Mouse (Mus musculus): ENCODE data around the gene Ccr3. TPM values are rescaled to one million over a fixed set of nuclear protein-coding genes. Genes with fewer than 3 reads are reported as not detected.
"Not testable (repeated sequence)": the region's sequence is repeated elsewhere in the genome, so short reads cannot be mapped to it uniquely, and the experiment has no call there.

Ccr3 gene
- polyA plus RNA-seq, 1 experiment from 2014 or later = 0.04 TPM

GRCm38 (mm10) chr9:124061474-124062432 is 40.0 kb downstream of the Ccr3 start:
- ATAC-seq (replicated peaks; ENCODE audit: low FRiP score) = peak; percentile 49; the same call in 1 of the 2 replicates
- H3K36me3 ChIP-seq (ENCODE audit: control insufficient read depth, insufficient read depth, low read length); H3K9me3 ChIP-seq (ENCODE audit: control insufficient read depth, low read length); H3K27me3 ChIP-seq (replicated peaks; ENCODE audit: control insufficient read depth, insufficient read depth, low read length); H3K4me3 ChIP-seq (ENCODE audit: low read depth, low read length); H3K4me1 ChIP-seq (replicated peaks; ENCODE audit: control insufficient read depth, insufficient read depth, low read length); DNase-seq (ENCODE audit: low spot score); H3K9ac ChIP-seq (ENCODE audit: low read depth, low read length); H3K4me2 ChIP-seq: not testable (repeated sequence)
- peak overlapping the region; percentile 64 for H3K27ac ChIP-seq (ENCODE audit: low read depth, low read length)
- WGBS = 40% methylated on average over 3 of the region's 3 CpGs

- Histone ChIP-seq H3K4me1 (replicated peaks; ENCODE audit: control insufficient read depth, insufficient read depth, low read length) (0 out of 2 replicates have a peak, but pooled peaks cover 2% of the 10 kb centered on the region), H3K4me2 (no peak overlapping the region)
- no peak for DNase-seq (ENCODE audit: low spot score)
These were observed 44.9 kb downstream of the Ccr3 start for GRCm38 (mm10) chr9:124066572-124067103.

GRCm38 (mm10) chr9:124068098-124069058 is 46.6 kb downstream of the Ccr3 start:
- H3K9ac ChIP-seq (ENCODE audit: low read depth, low read length) = no peak overlapping the region
- no peak overlapping the region for H3K27ac ChIP-seq (ENCODE audit: low read depth, low read length)
- H3K4me3 ChIP-seq (ENCODE audit: low read depth, low read length) = no peak overlapping the region
- H3K4me1 ChIP-seq (replicated peaks; ENCODE audit: control insufficient read depth, insufficient read depth, low read length) = 0 out of 2 replicates have a peak, but pooled peaks cover 2% of the 10 kb centered on the region
- DNase-seq (ENCODE audit: low spot score) = no peak
- ATAC-seq (replicated peaks; ENCODE audit: low FRiP score) = no peak
- no peak overlapping the region for H3K4me2 ChIP-seq
- no peaks in the 10 kb centered on the region for H3K36me3 ChIP-seq (ENCODE audit: control insufficient read depth, insufficient read depth, low read length)
- 33% methylated on average over 2 of the region's 2 CpGs for WGBS
- no peaks in the 10 kb centered on the region for H3K9me3 ChIP-seq (ENCODE audit: control insufficient read depth, low read length)
- H3K27me3 ChIP-seq (replicated peaks; ENCODE audit: control insufficient read depth, insufficient read depth, low read length) = no peaks in the 10 kb centered on the region

More at GRCm38 (mm10) chr9:124066572-124067103, 44.9 kb downstream of the Ccr3 start:
- Histone ChIP-seq H3K4me3 (ENCODE audit: low read depth, low read length) (no peak overlapping the region), H3K36me3 (ENCODE audit: control insufficient read depth, insufficient read depth, low read length) (no peaks in the 10 kb centered on the region), H3K9me3 (ENCODE audit: control insufficient read depth, low read length) (no peaks in the 10 kb centered on the region), H3K27me3 (replicated peaks; ENCODE audit: control insufficient read depth, insufficient read depth, low read length) (no peaks in the 10 kb centered on the region), H3K9ac (ENCODE audit: low read depth, low read length) (no peak overlapping the region), H3K27ac (ENCODE audit: low read depth, low read length) (no peak overlapping the region)
- no peak for ATAC-seq (replicated peaks; ENCODE audit: low FRiP score)

DNA sequence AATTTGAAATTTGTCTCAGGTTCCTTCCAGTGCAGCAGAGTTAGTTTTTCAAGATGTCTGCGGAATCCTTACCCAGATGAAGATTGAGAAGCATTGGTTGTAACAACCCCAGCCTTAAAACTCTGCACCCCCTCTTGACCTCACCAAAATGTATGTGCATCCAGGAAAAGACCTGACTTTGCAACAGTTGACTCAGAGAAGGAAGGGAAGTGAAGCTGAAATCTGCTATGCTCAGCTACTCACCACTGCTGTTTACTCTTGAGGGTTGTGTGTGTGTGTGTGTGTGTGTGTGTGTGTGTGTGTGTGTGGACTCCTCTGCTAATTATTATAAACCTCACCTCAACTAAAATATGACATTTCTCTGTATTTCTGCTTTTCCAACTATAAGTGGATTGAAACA is 49.7 kb downstream of the Ccr3 start:
- no peak for ATAC-seq (replicated peaks; ENCODE audit: low FRiP score)
- H3K4me1 ChIP-seq (replicated peaks; ENCODE audit: control insufficient read depth, insufficient read depth, low read length) = 0 out of 2 replicates have a peak, but pooled peaks cover 2% of the 10 kb centered on the region
- DNase-seq (ENCODE audit: low spot score) = no peak

DNA sequence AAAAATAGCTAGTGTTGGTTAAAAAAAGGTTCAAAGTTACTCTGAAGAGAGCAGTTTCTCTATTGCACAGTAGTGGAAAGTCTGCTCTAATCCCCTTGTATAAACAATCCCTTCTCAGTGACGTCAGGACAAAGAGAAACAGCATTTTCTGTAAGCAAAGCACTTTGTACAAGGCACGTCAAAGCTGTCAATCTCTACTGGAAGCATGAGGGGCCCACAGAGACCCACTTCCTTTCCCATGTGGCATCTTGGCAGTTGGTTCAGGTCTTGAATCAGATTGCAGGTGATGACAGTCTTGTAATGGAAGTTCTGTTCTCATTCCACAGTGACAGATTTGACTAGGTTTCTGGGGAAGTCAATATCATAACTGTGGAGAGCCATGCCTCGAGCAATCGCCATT is 58.0 kb downstream of the Ccr3 start:
- no peaks in the 10 kb centered on the region for H3K9me3 ChIP-seq (ENCODE audit: control insufficient read depth, low read length)
- ATAC-seq (replicated peaks; ENCODE audit: low FRiP score) = no peak
- no peaks in the 10 kb centered on the region for H3K27me3 ChIP-seq (replicated peaks; ENCODE audit: control insufficient read depth, insufficient read depth, low read length)
- H3K4me2 ChIP-seq = no peak overlapping the region
- no peaks in the 10 kb centered on the region for H3K36me3 ChIP-seq (ENCODE audit: control insufficient read depth, insufficient read depth, low read length)
- H3K4me3 ChIP-seq (ENCODE audit: low read depth, low read length) = no peak overlapping the region
- no peak overlapping the region for H3K9ac ChIP-seq (ENCODE audit: low read depth, low read length)
- no peaks in the 10 kb centered on the region for H3K4me1 ChIP-seq (replicated peaks; ENCODE audit: control insufficient read depth, insufficient read depth, low read length)
- 62% methylated on average over 4 of the region's 4 CpGs for WGBS
- H3K27ac ChIP-seq (ENCODE audit: low read depth, low read length) = no peak overlapping the region
- DNase-seq (ENCODE audit: low spot score) = no peak

More for the DNA sequence above, 49.7 kb downstream of the Ccr3 start:
- Histone ChIP-seq H3K36me3 (ENCODE audit: control insufficient read depth, insufficient read depth, low read length) (no peaks in the 10 kb centered on the region), H3K4me3 (ENCODE audit: low read depth, low read length) (no peak overlapping the region), H3K4me2 (no peak overlapping the region), H3K27ac (ENCODE audit: low read depth, low read length) (no peak overlapping the region), H3K9me3 (ENCODE audit: control insufficient read depth, low read length) (no peaks in the 10 kb centered on the region), H3K27me3 (replicated peaks; ENCODE audit: control insufficient read depth, insufficient read depth, low read length) (no peaks in the 10 kb centered on the region), H3K9ac (ENCODE audit: low read depth, low read length) (no peak overlapping the region)
- WGBS = 84% methylated on average over 1 of the region's 1 CpGs

DNA sequence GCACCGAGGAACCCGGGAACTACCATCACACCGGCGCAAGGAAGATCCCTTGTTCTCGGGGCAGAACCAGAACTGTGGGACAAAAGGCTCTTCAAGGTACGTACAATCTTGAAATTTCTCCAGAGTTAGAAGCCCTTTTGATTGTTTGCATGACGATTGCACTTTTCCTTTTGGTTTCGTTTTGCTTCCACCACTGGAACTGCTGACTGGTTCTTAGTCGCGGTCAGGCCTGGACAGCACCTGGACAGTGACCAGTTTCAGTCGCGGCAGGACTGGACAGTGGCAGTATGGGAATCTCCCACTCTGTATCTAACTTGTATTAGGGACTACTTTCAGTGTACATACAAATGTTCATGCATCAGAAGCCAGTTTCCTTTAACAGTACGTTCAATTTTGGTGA is 58.7 kb downstream of the Ccr3 start:
- not testable (repeated sequence) for H3K4me1 ChIP-seq (replicated peaks; ENCODE audit: control insufficient read depth, insufficient read depth, low read length); H3K9ac ChIP-seq (ENCODE audit: low read depth, low read length); H3K4me2 ChIP-seq; H3K36me3 ChIP-seq (ENCODE audit: control insufficient read depth, insufficient read depth, low read length); H3K9me3 ChIP-seq (ENCODE audit: control insufficient read depth, low read length); ATAC-seq (replicated peaks; ENCODE audit: low FRiP score); H3K27me3 ChIP-seq (replicated peaks; ENCODE audit: control insufficient read depth, insufficient read depth, low read length); DNase-seq (ENCODE audit: low spot score); H3K4me3 ChIP-seq (ENCODE audit: low read depth, low read length); H3K27ac ChIP-seq (ENCODE audit: low read depth, low read length)
- WGBS = 92% methylated on average over 12 of the region's 13 CpGs

Other genes with a start within 250 kb of the Ccr3 start
- gene Cxcr6, start 215.5 kb upstream of the Ccr3 start, polyA plus RNA-seq (2014; fragmentation: Nextera tagmentation; extraction: Ambion mirVana) = 0.22 TPM in 1 of 2 replicates, not detected in the other
- 7.2 and 8.3 TPM in 2 replicates for gene Fyco1, start 170.1 kb upstream of the Ccr3 start, polyA plus RNA-seq (2014; fragmentation: Nextera tagmentation; extraction: Ambion mirVana)
- not detected in 2 replicates for gene Xcr1, start 159.9 kb upstream of the Ccr3 start, polyA plus RNA-seq (2014; fragmentation: Nextera tagmentation; extraction: Ambion mirVana)
- gene Ccr1, start 53.3 kb upstream of the Ccr3 start, polyA plus RNA-seq (2014; fragmentation: Nextera tagmentation; extraction: Ambion mirVana) = 1.9 and 2.0 TPM in 2 replicates
- gene Ccr1l1, start 43.6 kb upstream of the Ccr3 start, polyA plus RNA-seq (2014; fragmentation: Nextera tagmentation; extraction: Ambion mirVana) = not detected in 2 replicates
- 0.64 and 0.80 TPM in 2 replicates for gene Ccr2, start 80.0 kb downstream of the Ccr3 start, polyA plus RNA-seq (2014; fragmentation: Nextera tagmentation; extraction: Ambion mirVana)
- gene Ccr5, start 99.6 kb downstream of the Ccr3 start, polyA plus RNA-seq (2014; fragmentation: Nextera tagmentation; extraction: Ambion mirVana) = 1.1 and 2.7 TPM in 2 replicates

Measured in liver, embryonic 11.5 days (tissue).